Mouse (Mus musculus): ENCODE results near the gene Clec4d. TPM values are rescaled to one million over a fixed set of nuclear protein-coding genes. Genes with fewer than 3 reads are reported as not detected.
"Not testable (repeated sequence)": the region's sequence is repeated elsewhere in the genome, so short reads cannot be mapped to it uniquely, and the experiment has no call there.

The Clec4d gene
- polyA plus RNA-seq (2021), result not detected

GRCm38 (mm10) chr6:123261555-123262161 is at the start of gene Clec4d:
Gene Clec4d (plus strand): TSS chr6:123262111.
- H3K27me3 ChIP-seq, result peaks cover 7% of the 10 kb centered on the region
- DNase-seq (ENCODE audit: low read depth, low spot score) (no peak), ATAC-seq (no peak)
- CTCF ChIA-PET, result no interaction called here
- in situ Hi-C loops (cut with MboI; ENCODE audit: low pct_unique_long_range_greater_than_20kb), result no loop called here
- TF ChIP-seq CTCF (IDR thresholded peaks at IDR 0.05), result no peak
- POLR2A ChIA-PET, result no interaction called here

GRCm38 (mm10) chr6:123227519-123228166 is 34.3 kb upstream of the Clec4d start:
- no peaks in the 10 kb centered on the region for H3K27me3 ChIP-seq
- POLR2A ChIA-PET, result no interaction called here
- in situ Hi-C loops (cut with MboI; ENCODE audit: low pct_unique_long_range_greater_than_20kb), result no loop called here
- CTCF ChIA-PET, result no interaction called here
- TF ChIP-seq CTCF (IDR thresholded peaks at IDR 0.05), result no peak
- no peak for DNase-seq (ENCODE audit: low read depth, low spot score)
- ATAC-seq, result no peak

GRCm38 (mm10) chr6:123229644-123230043 is 32.3 kb upstream of the Clec4d start, which contains the start of gene Clec4n:
Gene Clec4n (plus strand): TSS chr6:123229843.
- CTCF ChIA-PET, result no interaction called here
- in situ Hi-C loops (cut with MboI; ENCODE audit: low pct_unique_long_range_greater_than_20kb), result no loop called here
- ATAC-seq (no peak), DNase-seq (ENCODE audit: low read depth, low spot score) (no peak)
- no peak for TF ChIP-seq CTCF (IDR thresholded peaks at IDR 0.05)
- POLR2A ChIA-PET, result no interaction called here
- H3K27me3 ChIP-seq, result no peaks in the 10 kb centered on the region

- in situ Hi-C loops (cut with MboI; ENCODE audit: low pct_unique_long_range_greater_than_20kb), result no loop called here
- DNase-seq (ENCODE audit: low read depth, low spot score) (no peak), ATAC-seq (no peak)
- POLR2A ChIA-PET, result no interaction called here
- H3K27me3 ChIP-seq, result no peaks in the 10 kb centered on the region
- TF ChIP-seq CTCF (IDR thresholded peaks at IDR 0.05), result no peak
- CTCF ChIA-PET, result no interaction called here
Observed at GRCm38 (mm10) chr6:123231149-123231548, 30.8 kb upstream of the Clec4d start.

DNA sequence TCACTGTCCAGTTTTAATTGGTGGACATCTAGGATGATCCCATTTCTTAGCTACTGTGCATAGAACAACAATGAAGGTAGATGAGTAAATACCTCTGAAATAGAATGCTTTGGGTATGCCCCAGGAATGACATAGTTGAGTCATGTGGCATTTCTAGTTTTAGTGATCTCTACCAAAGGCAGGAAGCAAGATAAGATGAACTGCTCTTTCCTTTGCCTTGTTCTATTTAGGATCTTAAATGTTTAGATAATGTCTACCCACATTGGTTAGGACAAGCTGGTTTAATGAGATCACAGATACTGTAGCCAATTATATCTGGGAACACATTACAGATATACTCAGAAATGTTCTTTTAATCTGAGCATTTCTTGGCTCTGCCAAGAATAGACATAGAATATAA is 24.3 kb upstream of the Clec4d start:
- in situ Hi-C loops (cut with MboI; ENCODE audit: low pct_unique_long_range_greater_than_20kb), result no loop called here
- ChIA-PET POLR2A (no interaction called here), CTCF (no interaction called here)
- no peak for TF ChIP-seq CTCF (IDR thresholded peaks at IDR 0.05)
- H3K27me3 ChIP-seq, result no peaks in the 10 kb centered on the region
- DNase-seq (ENCODE audit: low read depth, low spot score) (no peak), ATAC-seq (no peak)

GRCm38 (mm10) chr6:123244201-123244600 is 17.7 kb upstream of the Clec4d start:
- no peaks in the 10 kb centered on the region for H3K27me3 ChIP-seq
- in situ Hi-C loops (cut with MboI; ENCODE audit: low pct_unique_long_range_greater_than_20kb), result no loop called here
- DNase-seq (ENCODE audit: low read depth, low spot score) (no peak), ATAC-seq (no peak)
- ChIA-PET CTCF (no interaction called here), POLR2A (no interaction called here)
- TF ChIP-seq CTCF (IDR thresholded peaks at IDR 0.05), result no peak

GRCm38 (mm10) chr6:123248862-123249261 is 13.0 kb upstream of the Clec4d start:
- H3K27me3 ChIP-seq; POLR2A ChIA-PET; DNase-seq (ENCODE audit: low read depth, low spot score); CTCF ChIA-PET; in situ Hi-C loops (cut with MboI; ENCODE audit: low pct_unique_long_range_greater_than_20kb); ATAC-seq: not testable (repeated sequence)

GRCm38 (mm10) chr6:123252735-123253134 is 9.2 kb upstream of the Clec4d start:
- in situ Hi-C loops (cut with MboI; ENCODE audit: low pct_unique_long_range_greater_than_20kb), result no loop called here
- ChIA-PET CTCF (no interaction called here), POLR2A (no interaction called here)
- DNase-seq (ENCODE audit: low read depth, low spot score) (no peak), ATAC-seq (no peak)
- no peak for TF ChIP-seq CTCF (IDR thresholded peaks at IDR 0.05)
- H3K27me3 ChIP-seq, result no peaks in the 10 kb centered on the region

GRCm38 (mm10) chr6:123258946-123259345 is 3.0 kb upstream of the Clec4d start:
- no peak for TF ChIP-seq CTCF (IDR thresholded peaks at IDR 0.05)
- peaks cover 7% of the 10 kb centered on the region for H3K27me3 ChIP-seq
- ChIA-PET POLR2A (no interaction called here), CTCF (no interaction called here)
- DNase-seq (ENCODE audit: low read depth, low spot score) (no peak), ATAC-seq (no peak)
- in situ Hi-C loops (cut with MboI; ENCODE audit: low pct_unique_long_range_greater_than_20kb), result no loop called here

DNA sequence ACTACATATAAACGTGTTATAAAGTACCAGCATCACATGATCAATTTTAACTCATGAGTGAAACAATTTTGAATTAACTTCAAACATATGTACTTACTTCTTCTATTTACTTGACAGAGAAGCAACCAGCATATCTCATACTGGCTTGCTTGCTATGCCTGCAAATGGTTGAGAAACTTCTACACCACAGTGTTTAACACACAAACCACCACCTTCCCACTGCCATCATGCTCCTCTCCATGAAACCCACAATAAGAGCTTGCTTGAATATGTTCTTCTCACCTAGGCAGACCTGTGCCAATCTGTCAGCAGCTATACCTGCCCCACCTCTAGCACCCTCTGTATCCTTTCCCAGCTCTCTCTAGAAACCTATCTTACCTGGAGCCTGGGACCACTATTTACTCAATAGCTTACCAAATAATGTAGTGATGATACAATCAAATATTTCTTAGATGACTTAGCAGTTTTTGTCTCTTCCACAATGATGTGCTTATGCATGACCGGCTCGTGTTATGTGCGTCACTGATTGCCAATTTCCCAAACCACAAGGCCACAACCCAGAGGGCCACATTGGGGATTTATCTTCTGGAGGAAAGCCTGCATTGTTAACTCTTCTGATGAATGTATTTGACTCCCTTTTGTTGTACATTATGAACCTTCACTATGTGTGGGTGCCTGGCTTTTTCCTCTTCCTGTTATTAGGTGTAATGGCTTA is 1.9 kb upstream of the Clec4d start:
- ATAC-seq (no peak), DNase-seq (ENCODE audit: low read depth, low spot score) (no peak)
- no peak for TF ChIP-seq CTCF (IDR thresholded peaks at IDR 0.05)
- ChIA-PET CTCF (no interaction called here), POLR2A (no interaction called here)
- in situ Hi-C loops (cut with MboI; ENCODE audit: low pct_unique_long_range_greater_than_20kb), result no loop called here
- peaks cover 7% of the 10 kb centered on the region for H3K27me3 ChIP-seq

DNA sequence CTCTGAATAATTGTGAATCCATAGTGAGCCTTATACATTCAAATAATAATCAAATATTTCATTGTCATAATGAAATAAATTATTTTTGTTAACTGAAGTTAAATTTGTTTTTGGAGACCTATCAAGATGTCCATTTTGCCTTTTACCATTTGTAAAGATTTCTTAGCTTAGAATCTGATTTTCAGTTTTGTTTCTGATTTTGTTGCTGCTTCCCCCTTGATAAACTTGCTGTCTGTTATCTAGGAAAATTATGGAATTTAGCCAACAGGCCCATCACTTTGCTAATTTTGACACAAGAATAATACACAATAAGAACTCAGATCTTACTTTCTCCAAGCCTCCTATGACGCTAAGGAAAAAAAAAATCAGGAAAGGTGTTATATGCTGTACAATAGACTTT is 1.0 kb upstream of the Clec4d start:
- ChIA-PET CTCF (no interaction called here), POLR2A (no interaction called here)
- ATAC-seq (no peak), DNase-seq (ENCODE audit: low read depth, low spot score) (no peak)
- in situ Hi-C loops (cut with MboI; ENCODE audit: low pct_unique_long_range_greater_than_20kb), result no loop called here
- H3K27me3 ChIP-seq, result peaks cover 7% of the 10 kb centered on the region
- no peak for TF ChIP-seq CTCF (IDR thresholded peaks at IDR 0.05)
